Mouse (Mus musculus) kidney, adult 10 weeks (tissue): ENCODE data around the gene Ccdc126. TPM values are rescaled to one million over a fixed set of nuclear protein-coding genes. Genes with fewer than 3 reads are reported as not detected.

Source experiments
- polyA plus RNA-seq: library from polyadenylated mRNA; stranded (reverse); fragments of 350-450 nt; fragmentation: Illumina TruSeq; extraction: RNeasy Lipid Tissue Mini Kit (QIAGEN cat#74804); gene quantifications from one replicate; pipeline ENCODE4 v1.2.3, GENCODE M21; 2014; ENCODE audit warnings: low read depth, low replicate concordance

Gene Ccdc126
- 14.7 TPM for polyA plus RNA-seq

DNA sequence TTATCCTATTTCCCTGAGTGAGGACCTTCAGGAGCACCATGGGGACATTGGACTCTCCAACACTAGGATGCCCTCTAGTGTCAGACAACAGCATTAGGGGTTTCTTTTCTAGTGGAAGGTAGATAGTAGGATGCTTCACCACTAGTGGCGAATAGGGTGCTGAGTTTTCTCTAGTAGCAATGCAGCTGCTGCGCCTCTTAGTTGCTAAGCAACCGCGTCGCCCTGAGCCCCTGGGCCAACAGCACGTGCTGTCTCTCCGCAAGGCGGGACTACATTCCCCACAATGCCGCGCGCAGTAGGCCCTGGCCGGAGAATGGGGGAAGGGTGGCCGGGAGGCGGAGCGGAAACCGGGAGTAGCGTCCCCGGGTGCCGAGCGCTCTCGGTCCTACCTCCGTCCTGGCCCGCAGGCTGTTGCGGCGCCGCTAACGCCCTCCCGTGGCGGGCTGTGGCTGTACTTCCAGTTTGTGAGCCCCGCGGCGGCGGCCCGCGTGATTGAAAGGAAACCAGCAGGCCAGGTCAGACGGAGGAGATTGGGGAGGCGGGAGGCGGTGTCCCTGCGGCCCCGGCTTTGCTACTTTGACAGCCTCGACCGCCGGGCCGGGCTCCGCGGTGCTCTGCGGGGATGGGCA, at the start of gene Ccdc126:
Ccdc126 (plus strand) TSS at position 309 of the 629 bp plus-strand sequence.

DNA sequence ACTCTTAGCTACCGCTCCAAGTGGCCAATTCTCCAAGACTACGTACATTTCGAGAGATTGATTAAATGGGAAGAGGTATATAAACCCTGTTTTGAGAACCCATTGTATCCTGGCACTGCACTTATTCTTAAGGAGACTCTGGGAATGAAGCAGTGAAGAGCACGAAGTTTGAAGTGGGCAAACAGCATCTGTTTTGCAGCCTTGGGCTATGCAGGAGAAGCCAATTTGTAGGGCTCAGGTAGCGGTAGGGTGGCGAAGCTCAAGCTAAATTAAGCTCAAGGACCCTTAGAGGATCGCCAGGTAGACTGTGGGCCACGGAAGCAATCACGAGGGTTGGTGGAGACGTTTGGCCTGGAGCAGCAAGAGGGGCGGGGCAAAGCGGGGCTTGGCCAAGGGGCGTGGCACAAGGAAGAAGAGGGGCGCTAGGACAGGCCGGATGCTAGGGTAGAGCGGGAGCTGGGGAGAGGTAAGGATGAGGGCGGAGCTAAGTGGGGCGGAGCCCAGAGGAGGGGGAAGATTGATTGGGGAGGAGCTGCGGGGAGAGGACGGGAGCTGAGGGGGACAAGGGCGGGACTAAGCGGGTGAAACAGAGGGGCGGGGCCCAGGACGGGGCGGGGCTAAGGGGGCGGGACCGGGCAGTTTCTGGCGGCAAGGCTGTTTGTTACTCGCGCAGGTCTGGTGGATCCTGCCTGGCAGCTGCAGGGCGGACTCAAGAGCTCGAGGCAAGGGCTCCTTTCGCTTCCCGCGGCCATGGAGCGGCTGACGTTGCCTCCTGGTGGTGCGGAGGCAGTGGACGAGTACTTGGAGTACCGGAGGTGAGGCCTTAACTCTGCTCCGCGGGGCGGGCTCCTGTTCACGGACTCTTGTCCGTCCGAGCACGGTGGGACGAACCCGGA, 48.3 kb downstream of the Ccdc126 start, which contains the start of gene Fam221a:
Fam221a (plus strand) TSS at position 581 of the 896 bp plus-strand sequence.

Other genes starting within 250 kb of the Ccdc126 start
- 34.6 TPM for gene Malsu1, start 245.5 kb upstream of the Ccdc126 start, polyA plus RNA-seq
- 0.08 TPM for gene Igf2bp3, start 104.3 kb upstream of the Ccdc126 start, polyA plus RNA-seq
- 105 TPM for gene Tra2a, start 55.2 kb upstream of the Ccdc126 start, polyA plus RNA-seq
- 3.5 TPM for gene Fam221a, start 48.5 kb downstream of the Ccdc126 start, polyA plus RNA-seq
- not detected for gene Stk31, start 76.3 kb downstream of the Ccdc126 start, polyA plus RNA-seq